Mouse (Mus musculus): ENCODE measurements around the gene Mbd6.
A peak's percentile ranks its signal among the peaks of the same experiment; 100 is the strongest.
"Not testable (repeated sequence)": the region's sequence is repeated elsewhere in the genome, so short reads cannot be mapped to it uniquely, and the experiment has no call there.

Gene Mbd6

GRCm38 (mm10) chr10:127288800-127289572 is at the start of gene Mbd6:
Gene Mbd6, minus strand, starts transcription at chr10:127289018.
- peak; percentile 86 to 96 for DNase-seq (ENCODE audit: low spot score in 2 of 2)

- DNase-seq (ENCODE audit: low spot score in 2 of 2), result peak in 1 of 2 experiments; percentile 9
Measured at GRCm38 (mm10) chr10:127337536-127338099, 48.8 kb upstream of the Mbd6 start.

GRCm38 (mm10) chr10:127336952-127337351 is 48.1 kb upstream of the Mbd6 start:
- DNase-seq (ENCODE audit: low spot score in 2 of 2), result no peak

- DNase-seq (ENCODE audit: low spot score in 2 of 2), result no peak
Measured at GRCm38 (mm10) chr10:127335271-127335670, 46.5 kb upstream of the Mbd6 start.

- peak in 1 of 2 experiments; percentile 39 for DNase-seq (ENCODE audit: low spot score in 2 of 2)
Measured at GRCm38 (mm10) chr10:127333152-127333551, 44.3 kb upstream of the Mbd6 start.

- peak in 1 of 2 experiments; percentile 22 for DNase-seq (ENCODE audit: low spot score in 2 of 2)
Measured at GRCm38 (mm10) chr10:127332211-127332874, 43.5 kb upstream of the Mbd6 start.

- no peak for DNase-seq (ENCODE audit: low spot score in 2 of 2)
Measured at GRCm38 (mm10) chr10:127330212-127330611, 41.4 kb upstream of the Mbd6 start.

GRCm38 (mm10) chr10:127327461-127328145 is 38.8 kb upstream of the Mbd6 start:
- DNase-seq (ENCODE audit: low spot score in 2 of 2), result no peak

GRCm38 (mm10) chr10:127326828-127327227 is 38.0 kb upstream of the Mbd6 start:
- no peak for DNase-seq (ENCODE audit: low spot score in 2 of 2)

- DNase-seq (ENCODE audit: low spot score in 2 of 2), result peak in 1 of 2 experiments; percentile 57
Measured at GRCm38 (mm10) chr10:127326017-127326801, 37.4 kb upstream of the Mbd6 start.

- DNase-seq (ENCODE audit: low spot score in 2 of 2), result no peak
Measured at GRCm38 (mm10) chr10:127325454-127326016, 36.7 kb upstream of the Mbd6 start.

GRCm38 (mm10) chr10:127324495-127324894 is 35.7 kb upstream of the Mbd6 start:
- peak in 1 of 2 experiments; percentile 85 for DNase-seq (ENCODE audit: low spot score in 2 of 2)

- peak in 1 of 2 experiments; percentile 64 for DNase-seq (ENCODE audit: low spot score in 2 of 2)
Measured at GRCm38 (mm10) chr10:127323131-127323855, 34.5 kb upstream of the Mbd6 start.

- no peak for DNase-seq (ENCODE audit: low spot score in 2 of 2)
Measured at GRCm38 (mm10) chr10:127322669-127323068, 33.9 kb upstream of the Mbd6 start.

- DNase-seq (ENCODE audit: low spot score in 2 of 2), result no peak
Measured at GRCm38 (mm10) chr10:127322178-127322577, 33.4 kb upstream of the Mbd6 start.

- no peak for DNase-seq (ENCODE audit: low spot score in 2 of 2)
Measured at GRCm38 (mm10) chr10:127321621-127322020, 32.8 kb upstream of the Mbd6 start, which contains the start of gene Arhgap9. Gene Arhgap9, plus strand, starts transcription at chr10:127321964.

- DNase-seq (ENCODE audit: low spot score in 2 of 2), result no peak
Measured at GRCm38 (mm10) chr10:127319969-127320368, 31.2 kb upstream of the Mbd6 start.

- DNase-seq (ENCODE audit: low spot score in 2 of 2), result no peak
Measured at GRCm38 (mm10) chr10:127318009-127318408, 29.2 kb upstream of the Mbd6 start.

GRCm38 (mm10) chr10:127317277-127317676 is 28.5 kb upstream of the Mbd6 start:
- no peak for DNase-seq (ENCODE audit: low spot score in 2 of 2)

GRCm38 (mm10) chr10:127314950-127315349 is 26.1 kb upstream of the Mbd6 start:
- not testable (repeated sequence) for DNase-seq (ENCODE audit: low spot score in 2 of 2)

Measured in spleen, postnatal 10 days (tissue).